Mouse (Mus musculus): ENCODE data around the gene Thsd7b. TPM values are rescaled to one million over a fixed set of nuclear protein-coding genes. Genes with fewer than 3 reads are reported as not detected.
"Not testable (repeated sequence)": the region's sequence is repeated elsewhere in the genome, so short reads cannot be mapped to it uniquely, and the experiment has no call there.

The Thsd7b gene
- polyA plus RNA-seq, 1 experiment from 2014 or later, result 10.6 TPM

- Histone ChIP-seq H3K36me3 (ENCODE audit: control insufficient read depth, insufficient read depth, low read length) (no peaks in the 10 kb centered on the region), H3K27ac (ENCODE audit: low read depth, low read length) (no peak overlapping the region), H3K4me3 (ENCODE audit: low read depth, low read length) (no peak overlapping the region), H3K4me1 (ENCODE audit: control insufficient read depth, insufficient read depth, low read length) (no peaks in the 10 kb centered on the region), H3K9me3 (ENCODE audit: control insufficient read depth, low read length) (no peaks in the 10 kb centered on the region), H3K4me2 (ENCODE audit: low read depth, low read length) (no peak overlapping the region), H3K9ac (replicated peaks; ENCODE audit: low read depth, low read length) (no peak overlapping the region), H3K27me3 (ENCODE audit: control insufficient read depth, insufficient read depth, low read length) (no peaks in the 10 kb centered on the region)
- no peak for ATAC-seq (ENCODE audit: low read depth)
- WGBS, result 10% methylated on average over 1 of the region's 1 CpGs
Measured at GRCm38 (mm10) chr1:130170290-130170689, 897.2 kb downstream of the Thsd7b start.

DNA sequence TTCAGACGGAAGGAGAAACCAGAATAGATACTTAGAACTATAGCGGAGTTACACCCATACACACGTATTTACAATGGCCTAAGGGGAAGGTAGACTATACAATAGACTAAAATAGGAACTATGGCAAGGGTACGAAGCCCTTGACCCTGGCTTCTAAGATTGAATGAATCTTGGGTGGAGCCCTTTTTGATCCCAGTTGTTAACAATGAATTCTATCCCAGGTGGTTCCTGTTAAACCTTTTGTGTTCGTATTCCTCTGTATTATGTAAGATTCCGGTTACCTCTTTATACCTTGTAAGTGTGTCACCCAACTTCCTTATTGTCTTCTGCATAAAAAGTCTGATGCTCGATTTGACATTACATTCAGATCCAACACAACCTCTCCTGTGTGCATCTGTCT is 913.7 kb downstream of the Thsd7b start:
- not testable (repeated sequence) for H3K9me3 ChIP-seq (ENCODE audit: control insufficient read depth, low read length); H3K4me2 ChIP-seq (ENCODE audit: low read depth, low read length); H3K4me1 ChIP-seq (ENCODE audit: control insufficient read depth, insufficient read depth, low read length); H3K9ac ChIP-seq (replicated peaks; ENCODE audit: low read depth, low read length); H3K36me3 ChIP-seq (ENCODE audit: control insufficient read depth, insufficient read depth, low read length); H3K4me3 ChIP-seq (ENCODE audit: low read depth, low read length); H3K27ac ChIP-seq (ENCODE audit: low read depth, low read length); H3K27me3 ChIP-seq (ENCODE audit: control insufficient read depth, insufficient read depth, low read length); ATAC-seq (ENCODE audit: low read depth)
- 92% methylated on average over 7 of the region's 7 CpGs for WGBS

DNA sequence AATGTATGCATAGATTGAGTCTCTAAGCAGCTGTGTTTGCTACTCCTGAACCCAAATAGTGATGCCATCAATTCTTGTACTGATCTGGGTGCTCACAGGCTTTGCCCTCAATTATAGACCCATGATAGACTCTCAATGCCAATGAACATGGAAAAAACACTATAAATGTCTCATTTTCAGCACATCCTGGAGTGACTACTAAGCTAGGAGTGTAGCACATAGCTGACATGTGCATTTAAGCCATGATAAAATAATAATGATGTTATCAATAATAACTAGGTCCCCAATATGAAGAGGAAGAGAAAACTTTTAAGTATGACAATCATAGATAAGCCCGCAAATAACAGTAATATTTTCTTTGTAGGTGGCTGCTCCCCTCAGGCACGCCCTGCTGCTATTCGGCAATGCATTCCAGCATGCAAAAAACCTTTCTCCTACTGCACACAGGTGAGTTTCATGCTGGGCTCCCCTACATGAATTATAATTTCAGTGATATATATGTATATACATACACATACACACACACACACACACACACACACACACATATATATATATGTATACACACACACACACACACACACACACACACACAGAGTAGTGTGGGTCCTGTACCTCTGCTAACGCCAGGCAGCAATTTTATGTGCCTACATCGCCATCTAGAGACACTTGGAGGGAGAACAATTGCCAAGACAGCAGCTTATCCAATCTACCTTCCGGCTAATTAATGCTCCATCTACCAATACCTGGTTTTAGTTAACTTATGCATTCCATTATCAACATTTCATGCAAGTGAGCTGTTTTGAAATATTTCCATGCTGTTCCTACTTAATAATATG is 919.3 kb downstream of the Thsd7b start:
- Histone ChIP-seq H3K27me3 (ENCODE audit: control insufficient read depth, insufficient read depth, low read length) (no peaks in the 10 kb centered on the region), H3K4me2 (ENCODE audit: low read depth, low read length) (no peak overlapping the region), H3K4me3 (ENCODE audit: low read depth, low read length) (no peak overlapping the region), H3K4me1 (ENCODE audit: control insufficient read depth, insufficient read depth, low read length) (no peaks in the 10 kb centered on the region), H3K9ac (replicated peaks; ENCODE audit: low read depth, low read length) (no peak overlapping the region), H3K36me3 (ENCODE audit: control insufficient read depth, insufficient read depth, low read length) (no peaks in the 10 kb centered on the region), H3K9me3 (ENCODE audit: control insufficient read depth, low read length) (no peaks in the 10 kb centered on the region), H3K27ac (ENCODE audit: low read depth, low read length) (no peak overlapping the region)
- WGBS, result 49% methylated on average over 6 of the region's 6 CpGs
- peak; percentile 88 for ATAC-seq (ENCODE audit: low read depth)

GRCm38 (mm10) chr1:130217404-130217803 is 944.3 kb downstream of the Thsd7b start:
- H3K9me3 ChIP-seq (ENCODE audit: control insufficient read depth, low read length), result no peaks in the 10 kb centered on the region
- H3K4me2 ChIP-seq (ENCODE audit: low read depth, low read length), result no peak overlapping the region
- ATAC-seq (ENCODE audit: low read depth), result no peak
- H3K27me3 ChIP-seq (ENCODE audit: control insufficient read depth, insufficient read depth, low read length), result no peaks in the 10 kb centered on the region
- H3K4me3 ChIP-seq (ENCODE audit: low read depth, low read length), result no peak overlapping the region
- H3K4me1 ChIP-seq (ENCODE audit: control insufficient read depth, insufficient read depth, low read length), result no peaks in the 10 kb centered on the region
- no peaks in the 10 kb centered on the region for H3K36me3 ChIP-seq (ENCODE audit: control insufficient read depth, insufficient read depth, low read length)
- WGBS, result 74% methylated on average over 3 of the region's 3 CpGs
- no peak overlapping the region for H3K27ac ChIP-seq (ENCODE audit: low read depth, low read length)
- no peak overlapping the region for H3K9ac ChIP-seq (replicated peaks; ENCODE audit: low read depth, low read length)

DNA sequence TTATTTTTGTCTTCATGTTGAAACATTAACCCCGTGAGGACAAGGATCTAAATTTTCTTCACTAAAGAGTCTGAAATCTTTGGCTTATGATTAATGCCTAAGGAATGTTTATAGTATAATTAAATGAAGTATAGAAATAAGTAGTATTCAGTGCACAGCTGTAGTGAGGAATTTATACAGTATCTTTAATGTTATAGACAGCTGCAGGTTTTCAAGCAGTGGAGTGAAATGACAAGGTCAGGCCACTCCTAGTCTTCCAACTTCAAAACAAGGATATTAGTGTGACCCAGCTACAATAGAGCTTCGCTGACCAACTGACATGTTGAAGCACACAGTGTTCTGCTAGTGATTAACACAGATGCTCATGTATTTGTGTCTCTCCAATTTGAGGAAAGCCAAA is 949.8 kb downstream of the Thsd7b start:
- Histone ChIP-seq H3K4me2 (ENCODE audit: low read depth, low read length) (no peak overlapping the region), H3K4me3 (ENCODE audit: low read depth, low read length) (no peak overlapping the region), H3K27ac (ENCODE audit: low read depth, low read length) (no peak overlapping the region), H3K36me3 (ENCODE audit: control insufficient read depth, insufficient read depth, low read length) (no peaks in the 10 kb centered on the region), H3K9me3 (ENCODE audit: control insufficient read depth, low read length) (no peaks in the 10 kb centered on the region), H3K9ac (replicated peaks; ENCODE audit: low read depth, low read length) (no peak overlapping the region), H3K4me1 (ENCODE audit: control insufficient read depth, insufficient read depth, low read length) (no peaks in the 10 kb centered on the region), H3K27me3 (ENCODE audit: control insufficient read depth, insufficient read depth, low read length) (no peaks in the 10 kb centered on the region)
- WGBS, result 88% methylated on average over 2 of the region's 2 CpGs
- ATAC-seq (ENCODE audit: low read depth), result no peak

DNA sequence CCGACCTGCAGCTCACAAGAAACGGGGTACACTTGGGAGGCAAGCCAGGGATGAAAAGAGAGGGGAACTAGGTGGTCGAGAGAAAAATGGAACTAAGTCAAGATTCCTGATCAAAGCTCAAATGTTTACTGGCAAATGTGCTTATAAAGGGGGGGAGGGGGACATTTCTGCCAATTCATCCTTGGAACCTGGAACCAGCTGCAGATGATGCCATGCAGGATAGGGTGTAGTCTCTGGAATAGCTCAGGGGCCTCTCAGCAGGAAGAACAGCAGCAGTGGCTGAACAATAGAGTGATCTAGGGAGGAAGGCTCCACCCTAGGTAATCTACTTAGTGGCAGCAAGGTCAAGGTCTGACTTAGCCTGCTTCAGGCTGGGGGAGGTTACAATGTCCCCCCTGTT is 972.5 kb downstream of the Thsd7b start:
- Histone ChIP-seq H3K4me2 (ENCODE audit: low read depth, low read length) (no peak overlapping the region), H3K27ac (ENCODE audit: low read depth, low read length) (no peak overlapping the region), H3K36me3 (ENCODE audit: control insufficient read depth, insufficient read depth, low read length) (no peaks in the 10 kb centered on the region), H3K27me3 (ENCODE audit: control insufficient read depth, insufficient read depth, low read length) (no peaks in the 10 kb centered on the region), H3K4me3 (ENCODE audit: low read depth, low read length) (no peak overlapping the region), H3K4me1 (ENCODE audit: control insufficient read depth, insufficient read depth, low read length) (no peaks in the 10 kb centered on the region), H3K9ac (replicated peaks; ENCODE audit: low read depth, low read length) (no peak overlapping the region), H3K9me3 (ENCODE audit: control insufficient read depth, low read length) (no peaks in the 10 kb centered on the region)
- WGBS, result 77% methylated on average over 3 of the region's 3 CpGs
- no peak for ATAC-seq (ENCODE audit: low read depth)

DNA sequence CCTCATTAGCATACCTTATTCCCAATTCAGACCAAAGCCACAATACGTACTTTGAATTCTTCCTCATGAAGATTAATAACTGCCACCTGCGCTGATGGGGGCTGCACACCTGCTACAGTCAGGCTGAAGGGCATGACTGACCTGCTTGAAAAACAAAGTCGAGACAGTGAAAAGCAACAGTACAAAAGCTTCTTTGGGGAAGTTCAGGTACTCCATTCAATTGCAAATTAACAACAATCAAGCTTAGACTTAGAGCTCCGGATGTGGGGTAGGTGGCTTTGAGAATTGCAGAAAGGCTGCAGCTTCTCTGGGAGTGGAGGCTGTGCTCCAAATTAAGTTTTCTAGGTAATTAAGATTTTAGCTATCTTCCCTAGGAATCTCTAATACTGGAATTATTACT is 973.2 kb downstream of the Thsd7b start:
- not testable (repeated sequence) for H3K9ac ChIP-seq (replicated peaks; ENCODE audit: low read depth, low read length); H3K4me2 ChIP-seq (ENCODE audit: low read depth, low read length); H3K4me3 ChIP-seq (ENCODE audit: low read depth, low read length); H3K36me3 ChIP-seq (ENCODE audit: control insufficient read depth, insufficient read depth, low read length); ATAC-seq (ENCODE audit: low read depth); H3K27ac ChIP-seq (ENCODE audit: low read depth, low read length); H3K9me3 ChIP-seq (ENCODE audit: control insufficient read depth, low read length); H3K4me1 ChIP-seq (ENCODE audit: control insufficient read depth, insufficient read depth, low read length); H3K27me3 ChIP-seq (ENCODE audit: control insufficient read depth, insufficient read depth, low read length)
- WGBS, result 72% methylated on average over 4 of the region's 4 CpGs

DNA sequence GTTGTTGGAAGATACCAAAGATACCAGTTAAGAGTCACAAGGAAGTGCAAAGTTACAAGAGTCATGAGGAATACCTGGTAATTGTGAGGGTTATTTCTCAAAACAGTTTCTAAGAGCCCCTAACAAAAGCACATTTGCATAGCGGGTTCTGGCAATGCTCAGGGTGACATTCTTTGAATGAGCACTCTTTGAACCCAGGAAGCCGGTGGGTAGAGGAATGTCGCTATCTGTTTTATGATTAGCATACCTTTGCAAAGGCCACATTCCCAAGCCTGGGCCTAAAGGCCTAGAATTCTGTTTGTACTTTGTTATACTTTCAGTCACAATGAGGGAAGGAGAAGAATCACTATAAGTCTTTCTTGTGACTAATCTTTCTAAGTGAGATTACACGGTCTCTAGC is 973.8 kb downstream of the Thsd7b start:
- WGBS, result 94% methylated on average over 4 of the region's 4 CpGs
- not testable (repeated sequence) for H3K36me3 ChIP-seq (ENCODE audit: control insufficient read depth, insufficient read depth, low read length); H3K27me3 ChIP-seq (ENCODE audit: control insufficient read depth, insufficient read depth, low read length); H3K4me3 ChIP-seq (ENCODE audit: low read depth, low read length); H3K27ac ChIP-seq (ENCODE audit: low read depth, low read length); H3K4me1 ChIP-seq (ENCODE audit: control insufficient read depth, insufficient read depth, low read length); H3K9ac ChIP-seq (replicated peaks; ENCODE audit: low read depth, low read length); H3K9me3 ChIP-seq (ENCODE audit: control insufficient read depth, low read length); ATAC-seq (ENCODE audit: low read depth); H3K4me2 ChIP-seq (ENCODE audit: low read depth, low read length)

DNA sequence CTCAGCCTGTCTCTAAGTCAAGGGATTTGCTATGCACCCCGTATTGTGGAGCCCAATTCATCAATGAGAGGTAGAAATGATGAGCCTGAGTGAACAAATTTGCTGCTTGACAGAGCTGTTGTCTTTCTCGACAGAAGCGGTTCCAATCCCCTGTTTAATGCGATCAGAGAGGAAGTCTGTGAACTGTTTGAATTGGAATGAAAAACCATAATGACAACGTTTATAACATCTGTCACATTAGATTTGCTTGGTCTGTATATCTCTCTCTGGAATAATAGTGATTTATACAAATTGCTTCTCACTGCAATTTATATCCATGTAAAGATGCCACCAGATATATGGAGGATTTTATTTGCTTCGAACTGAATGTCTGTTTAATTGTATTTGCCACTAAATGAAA is 988.9 kb downstream of the Thsd7b start:
- Histone ChIP-seq H3K4me3 (ENCODE audit: low read depth, low read length) (no peak overlapping the region), H3K4me2 (ENCODE audit: low read depth, low read length) (no peak overlapping the region), H3K27ac (ENCODE audit: low read depth, low read length) (no peak overlapping the region), H3K9ac (replicated peaks; ENCODE audit: low read depth, low read length) (no peak overlapping the region), H3K9me3 (ENCODE audit: control insufficient read depth, low read length) (no peaks in the 10 kb centered on the region), H3K4me1 (ENCODE audit: control insufficient read depth, insufficient read depth, low read length) (no peaks in the 10 kb centered on the region), H3K27me3 (ENCODE audit: control insufficient read depth, insufficient read depth, low read length) (no peaks in the 10 kb centered on the region), H3K36me3 (ENCODE audit: control insufficient read depth, insufficient read depth, low read length) (no peaks in the 10 kb centered on the region)
- 39% methylated on average over 6 of the region's 6 CpGs for WGBS
- peak; percentile 78 for ATAC-seq (ENCODE audit: low read depth)

Measured in neural tube, embryonic 14.5 days (tissue).